Mouse (Mus musculus) liver, adult (tissue): Measurements from ENCODE around the gene Pnpo.

Source experiments
- GATA4 ChIP-seq: IDR thresholded peaks from 2 replicates; pipeline ENCODE4 v1.6.1; 2014; ENCODE audit warnings: mild to moderate bottlenecking, low read length; ENCODE audit not compliant: insufficient replicate concordance

Gene Pnpo

GRCm38 (mm10) chr11:96906431-96907161, 37.2 kb downstream of the Pnpo start:
- TF ChIP-seq GATA4 = no peak

- no peak for TF ChIP-seq GATA4
These were observed 40.8 kb downstream of the Pnpo start for GRCm38 (mm10) chr11:96902639-96903635.

GRCm38 (mm10) chr11:96901332-96901731, 42.5 kb downstream of the Pnpo start:
- no peak for TF ChIP-seq GATA4

GRCm38 (mm10) chr11:96899449-96900306, 44.1 kb downstream of the Pnpo start:
- TF ChIP-seq GATA4 = no peak

- TF ChIP-seq GATA4 = no peak
These were observed 47.9 kb downstream of the Pnpo start for GRCm38 (mm10) chr11:96895886-96896285.

GRCm38 (mm10) chr11:96893203-96893842, 50.5 kb downstream of the Pnpo start:
- no peak for TF ChIP-seq GATA4

- TF ChIP-seq GATA4 = no peak
These were observed 51.8 kb downstream of the Pnpo start for GRCm38 (mm10) chr11:96891784-96892527.
